ENCODE assay signal across 8 mouse cellular contexts in the genomic region with DNA sequence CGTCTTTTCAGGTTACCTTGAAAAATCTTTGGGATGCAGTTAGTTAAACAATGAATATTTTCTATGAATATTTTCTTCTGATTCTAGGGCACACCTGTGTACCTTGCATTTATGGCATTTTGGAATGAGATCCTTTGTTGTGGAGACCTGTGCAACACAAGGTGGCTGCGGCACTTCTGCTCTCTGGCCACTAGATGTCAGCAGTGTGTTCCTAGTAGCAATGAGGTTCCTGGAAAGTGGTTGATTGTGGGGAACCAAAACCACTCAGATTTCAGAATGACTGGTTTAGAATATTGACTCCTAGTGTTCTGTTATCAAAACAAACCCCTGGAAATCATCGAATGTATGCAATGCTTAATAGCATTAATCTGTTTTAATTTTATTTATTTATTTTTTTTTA. TPM values are rescaled to one million over a fixed set of nuclear protein-coding genes. Genes with fewer than 3 reads are reported as not detected.
DNase-seq lines count a peak whose midpoint lies in the region; ATAC-seq and TF ChIP-seq lines count a peak whose summit lies in the region.

No protein-coding gene starts in this region.

- no peak overlapping the region for H3K9ac ChIP-seq in ES-Bruce4 (ENCODE audit: low read depth, poor library complexity, severe bottlenecking)
- H3K9ac ChIP-seq in forebrain, embryonic 14.5 days (ENCODE audit: low read length): no peak overlapping the region

- DNase-seq in 3T3-L1 (ENCODE audit: low read depth, low spot score): peak; percentile 76
- peak; percentile 24 for DNase-seq in c-Kit-positive CD71-positive TER-119-positive erythroid progenitor cells, embryonic 14.5 days (ENCODE audit: low spot score)
- peak; percentile 90 for DNase-seq in forebrain, embryonic 14.5 days (ENCODE audit: low spot score)
- DNase-seq in kidney, postnatal 25 days: peak; percentile 52 to 82
- peak; percentile 43 for DNase-seq in lung, adult 2 months
- DNase-seq in retina, adult 2 months (ENCODE audit: low read depth, low spot score): peak; percentile 34

- ATAC-seq in forebrain, embryonic 14.5 days: peak; percentile 71
- ATAC-seq in inflammation-experienced regulatory T-cells, adult 6 months: no peak

- TF ChIP-seq EP300 in ES-Bruce4 (IDR thresholded peaks at IDR 0.05; ENCODE audit: insufficient read depth, low read depth, low read length): no peak

- H3K4me2 ChIP-seq in forebrain, embryonic 14.5 days (ENCODE audit: low read length): no peak overlapping the region

- peak; percentile 82 for TF ChIP-seq CTCF in ES-Bruce4 (IDR thresholded peaks at IDR 0.05; ENCODE audit: low read depth, low read length)
- peak; percentile 98 for TF ChIP-seq CTCF in lung, adult 2 months (IDR thresholded peaks at IDR 0.05; ENCODE audit: insufficient read depth, low read length)

- no peaks in the 10 kb centered on the region for H3K36me3 ChIP-seq in ES-Bruce4 (ENCODE audit: control insufficient read depth, insufficient read depth, low read length, poor library complexity, severe bottlenecking)
- H3K36me3 ChIP-seq in forebrain, embryonic 14.5 days (ENCODE audit: control insufficient read depth, insufficient read depth, low read length): no peaks in the 10 kb centered on the region

- H3K27ac ChIP-seq in ES-Bruce4 (ENCODE audit: insufficient read depth, low read length): no peak overlapping the region
- no peak overlapping the region for H3K27ac ChIP-seq in forebrain, embryonic 14.5 days (ENCODE audit: low read depth, low read length)

- no peaks in the 10 kb centered on the region; the same call in 1 of the 2 replicates for H3K27me3 ChIP-seq in ES-Bruce4 (ENCODE audit: control insufficient read depth, insufficient read depth, low read length, poor library complexity, severe bottlenecking)
- no peaks in the 10 kb centered on the region for H3K27me3 ChIP-seq in forebrain, embryonic 14.5 days (replicated peaks; ENCODE audit: control insufficient read depth, insufficient read depth, low read length)

- no peaks in the 10 kb centered on the region for H3K4me1 ChIP-seq in ES-Bruce4 (ENCODE audit: control insufficient read depth, insufficient read depth, low read length)
- no peaks in the 10 kb centered on the region for H3K4me1 ChIP-seq in forebrain, embryonic 14.5 days (ENCODE audit: control insufficient read depth, insufficient read depth, low read length)
- H3K4me1 ChIP-seq in lung, adult 2 months (ENCODE audit: control insufficient read depth, insufficient read depth, low read length): no peaks in the 10 kb centered on the region

- H3K4me3 ChIP-seq in ES-Bruce4 (ENCODE audit: low read depth, low read length): no peak overlapping the region
- no peak overlapping the region for H3K4me3 ChIP-seq in forebrain, embryonic 14.5 days (ENCODE audit: low read depth, low read length)
- H3K4me3 ChIP-seq in lung, adult 2 months (replicated peaks; ENCODE audit: extremely low read depth, low read depth, low read length): no peak overlapping the region

- WGBS in forebrain, embryonic 14.5 days: 5% methylated on average over 3 of the region's 3 CpGs
- WGBS in lung, adult 2 months: 6% methylated on average over 3 of the region's 3 CpGs

- TF ChIP-seq POLR2A in ES-Bruce4 (IDR thresholded peaks at IDR 0.05; ENCODE audit: insufficient read depth, low read length): no peak
- TF ChIP-seq POLR2A in lung, adult 2 months (IDR thresholded peaks at IDR 0.05; ENCODE audit: borderline replicate concordance, extremely low read depth, low read depth, low read length): no peak

- no peaks in the 10 kb centered on the region for H3K9me3 ChIP-seq in ES-Bruce4 (replicated peaks; ENCODE audit: control insufficient read depth, insufficient read depth, low read length, poor library complexity, severe bottlenecking)
- H3K9me3 ChIP-seq in forebrain, embryonic 14.5 days (replicated peaks; ENCODE audit: control insufficient read depth, low read length): no peaks in the 10 kb centered on the region

RNA-seq across cellular contexts. Expression of a gene that starts 31.7 kb away (rescaled TPM):
- 2.0 and 3.0 TPM in 2 replicates for polyA plus RNA-seq in ES-Bruce4 (2011; ENCODE audit: insufficient read depth, insufficient read length, low read depth, missing spikeins)
- polyA plus RNA-seq in forebrain, embryonic 14.5 days (2014; fragmentation: Nextera tagmentation; extraction: Ambion mirVana): 0.19 and 0.25 TPM in 2 replicates
- polyA plus RNA-seq in lung, adult 2 months (2012; rRNA removed): 0.32 and 0.35 TPM in 2 replicates
- not detected for polyA plus RNA-seq in inflammation-experienced regulatory T-cells, adult 6 months (2017; shearing (Covaris generic))

Comparison
In these comparisons a context has a peak if more than half of its experiments do, and no peak if none do; other contexts are left out.
1. DNase-seq: peak in every context shown above with its lines; median percentile 90 in forebrain, embryonic 14.5 days; 76 in 3T3-L1; 67 in kidney, postnatal 25 days; 43 in lung, adult 2 months; 34 in retina, adult 2 months; 24 in c-Kit-positive CD71-positive TER-119-positive erythroid progenitor cells, embryonic 14.5 days.